Mouse (Mus musculus): ENCODE data around the gene Zfp282. TPM values are rescaled to one million over a fixed set of nuclear protein-coding genes. Genes with fewer than 3 reads are reported as not detected.
A peak's percentile ranks its signal among the peaks of the same experiment; 100 is the strongest.

Gene Zfp282
- polyA plus RNA-seq, 1 experiment: 22.4 TPM

- Histone ChIP-seq H3ac (ENCODE audit: control insufficient read depth, insufficient read length) (no peak overlapping the region), H3K79me2 (ENCODE audit: control insufficient read depth, insufficient read depth) (peaks cover 14% of the 10 kb centered on the region), H3K4me3 (no peak overlapping the region), H3K4me2 (ENCODE audit: low read depth) (no peak overlapping the region), H3K36me3 (ENCODE audit: control insufficient read depth, insufficient read depth) (no peaks in the 10 kb centered on the region), H3K27me3 (ENCODE audit: control insufficient read depth, insufficient read depth, insufficient read length) (no peaks in the 10 kb centered on the region)
- no peak for TF ChIP-seq TCF3 (IDR thresholded peaks at IDR 0.05; ENCODE audit: insufficient read length, low read depth)
- TF ChIP-seq MYOD1 (IDR thresholded peaks at IDR 0.05; ENCODE audit: control insufficient read depth in 1 of 3, insufficient read length in 2 of 3, low read depth in 2 of 3): no peak
- TF ChIP-seq SRF (IDR thresholded peaks at IDR 0.05; ENCODE audit: control insufficient read depth, insufficient read length, low read depth): no peak
- TF ChIP-seq CEBPB (IDR thresholded peaks at IDR 0.05; ENCODE audit: insufficient read depth, poor library complexity, severe bottlenecking): no peak
- no peak for TF ChIP-seq MAX (IDR thresholded peaks at IDR 0.05; ENCODE audit: low read depth)
- no peak for TF ChIP-seq USF1 (IDR thresholded peaks at IDR 0.05; ENCODE audit: low read depth)
- no peak for TF ChIP-seq E2F4 (IDR thresholded peaks at IDR 0.05; ENCODE audit: insufficient read depth)
Measured at GRCm38 (mm10) chr6:47917051-47917450, 40.0 kb downstream of the Zfp282 start.

GRCm38 (mm10) chr6:47918768-47919274 lies 41.8 kb downstream of the Zfp282 start:
- H3K27me3 ChIP-seq (ENCODE audit: control insufficient read depth, insufficient read depth, insufficient read length): no peaks in the 10 kb centered on the region
- H3K4me3 ChIP-seq: no peak overlapping the region
- peaks cover 31% of the 10 kb centered on the region for H3K79me2 ChIP-seq (ENCODE audit: control insufficient read depth, insufficient read depth)
- no peak overlapping the region for H3ac ChIP-seq (ENCODE audit: control insufficient read depth, insufficient read length)
- H3K36me3 ChIP-seq (ENCODE audit: control insufficient read depth, insufficient read depth): no peaks in the 10 kb centered on the region
- H3K4me2 ChIP-seq (ENCODE audit: low read depth): no peak overlapping the region
- TF ChIP-seq REST (IDR thresholded peaks at IDR 0.05; ENCODE audit: insufficient read depth, insufficient read length): no peak

- TF ChIP-seq MYOG (IDR thresholded peaks at IDR 0.05; ENCODE audit: control insufficient read depth in 1 of 3, insufficient read depth in 1 of 3, insufficient read length in 2 of 3, low read depth in 2 of 3) (no peak), TCF3 (IDR thresholded peaks at IDR 0.05; ENCODE audit: insufficient read length, low read depth) (no peak), MYOD1 (IDR thresholded peaks at IDR 0.05; ENCODE audit: control insufficient read depth in 1 of 3, insufficient read length in 2 of 3, low read depth in 2 of 3) (no peak), MAX (IDR thresholded peaks at IDR 0.05; ENCODE audit: low read depth) (no peak), REST (IDR thresholded peaks at IDR 0.05; ENCODE audit: insufficient read depth, insufficient read length) (no peak), POLR2AphosphoS2 (IDR thresholded peaks at IDR 0.05; ENCODE audit: insufficient read length, low read depth) (no peak), SRF (IDR thresholded peaks at IDR 0.05; ENCODE audit: control insufficient read depth, insufficient read length, low read depth) (no peak), TCF12 (IDR thresholded peaks at IDR 0.05; ENCODE audit: insufficient read depth, poor library complexity, severe bottlenecking) (no peak), USF1 (IDR thresholded peaks at IDR 0.05; ENCODE audit: low read depth) (no peak), CEBPB (IDR thresholded peaks at IDR 0.05; ENCODE audit: insufficient read depth, poor library complexity, severe bottlenecking) (no peak), POLR2A (IDR thresholded peaks at IDR 0.05; ENCODE audit: insufficient read length, low read depth) (no peak)
- peak overlapping the region; percentile 61 for H3K4me3 ChIP-seq
- peaks cover 42% of the 10 kb centered on the region for H3K79me2 ChIP-seq (ENCODE audit: control insufficient read depth, insufficient read depth)
- no peaks in the 10 kb centered on the region for H3K36me3 ChIP-seq (ENCODE audit: control insufficient read depth, insufficient read depth)
- H3K4me2 ChIP-seq (ENCODE audit: low read depth): peak overlapping the region; percentile 72
- H3K27me3 ChIP-seq (ENCODE audit: control insufficient read depth, insufficient read depth, insufficient read length): no peaks in the 10 kb centered on the region
- peak overlapping the region; percentile 79 for H3ac ChIP-seq (ENCODE audit: control insufficient read depth, insufficient read length)
Measured at GRCm38 (mm10) chr6:47919646-47920446, 42.8 kb downstream of the Zfp282 start.

- Histone ChIP-seq H3K27me3 (ENCODE audit: control insufficient read depth, insufficient read depth, insufficient read length) (no peaks in the 10 kb centered on the region), H3K4me2 (ENCODE audit: low read depth) (peak within 1 kb of the TSS; percentile 78), H3ac (ENCODE audit: control insufficient read depth, insufficient read length) (peak within 1 kb of the TSS; percentile 79), H3K4me3 (peak within 1 kb of the TSS; percentile 61), H3K36me3 (ENCODE audit: control insufficient read depth, insufficient read depth) (no peaks in the 10 kb centered on the region), H3K79me2 (ENCODE audit: control insufficient read depth, insufficient read depth) (peaks cover 50% of the 10 kb centered on the region)
- TF ChIP-seq POLR2A (IDR thresholded peaks at IDR 0.05; ENCODE audit: insufficient read length, low read depth): peak; percentile 91
- TF ChIP-seq POLR2AphosphoS2 (IDR thresholded peaks at IDR 0.05; ENCODE audit: insufficient read length, low read depth): peak; percentile 94
- TF ChIP-seq MYOG (IDR thresholded peaks at IDR 0.05; ENCODE audit: control insufficient read depth in 1 of 3, insufficient read depth in 1 of 3, insufficient read length in 2 of 3, low read depth in 2 of 3): no peak
Measured at GRCm38 (mm10) chr6:47920447-47921340, 43.7 kb downstream of the Zfp282 start, which contains the start of gene Zfp212. Gene Zfp212, plus strand, starts transcription at chr6:47920476.

- Histone ChIP-seq H3K79me2 (ENCODE audit: control insufficient read depth, insufficient read depth) (no peaks in the 10 kb centered on the region), H3ac (ENCODE audit: control insufficient read depth, insufficient read length) (no peak overlapping the region), H3K4me2 (ENCODE audit: low read depth) (no peak overlapping the region), H3K27me3 (ENCODE audit: control insufficient read depth, insufficient read depth, insufficient read length) (no peaks in the 10 kb centered on the region), H3K36me3 (ENCODE audit: control insufficient read depth, insufficient read depth) (no peaks in the 10 kb centered on the region), H3K4me3 (no peak overlapping the region)
- TF ChIP-seq USF1 (IDR thresholded peaks at IDR 0.05; ENCODE audit: low read depth): no peak
- no peak for TF ChIP-seq MYOD1 (IDR thresholded peaks at IDR 0.05; ENCODE audit: control insufficient read depth in 1 of 3, insufficient read length in 2 of 3, low read depth in 2 of 3)
- no peak for TF ChIP-seq TCF12 (IDR thresholded peaks at IDR 0.05; ENCODE audit: insufficient read depth, poor library complexity, severe bottlenecking)
- TF ChIP-seq SRF (IDR thresholded peaks at IDR 0.05; ENCODE audit: control insufficient read depth, insufficient read length, low read depth): no peak
- TF ChIP-seq CEBPB (IDR thresholded peaks at IDR 0.05; ENCODE audit: insufficient read depth, poor library complexity, severe bottlenecking): no peak
- TF ChIP-seq REST (IDR thresholded peaks at IDR 0.05; ENCODE audit: insufficient read depth, insufficient read length): no peak
- no peak for TF ChIP-seq TCF3 (IDR thresholded peaks at IDR 0.05; ENCODE audit: insufficient read length, low read depth)
- TF ChIP-seq POLR2A (IDR thresholded peaks at IDR 0.05; ENCODE audit: insufficient read length, low read depth): no peak
- TF ChIP-seq MAX (IDR thresholded peaks at IDR 0.05; ENCODE audit: low read depth): no peak
- no peak for TF ChIP-seq MYOG (IDR thresholded peaks at IDR 0.05; ENCODE audit: control insufficient read depth in 1 of 3, insufficient read depth in 1 of 3, insufficient read length in 2 of 3, low read depth in 2 of 3)
- TF ChIP-seq POLR2AphosphoS2 (IDR thresholded peaks at IDR 0.05; ENCODE audit: insufficient read length, low read depth): no peak
- TF ChIP-seq E2F4 (IDR thresholded peaks at IDR 0.05; ENCODE audit: insufficient read depth): no peak
Measured at GRCm38 (mm10) chr6:47942461-47942860, 65.5 kb downstream of the Zfp282 start.
